Mouse (Mus musculus) hindbrain, embryonic 10.5 days (tissue): ENCODE measurements around the gene Gtf2f2. TPM values are rescaled to one million over a fixed set of nuclear protein-coding genes. Genes with fewer than 3 reads are reported as not detected.

ENCODE experiments used
- DNase-seq: peaks from one replicate; pipeline ENCODE4 v3.0.0-alpha.2; 2017; ENCODE audit warnings: low spot score
- H3K27ac ChIP-seq: fragments of 300-500 bp; sonication (generic); 2 replicates; pipeline ENCODE4 v1.5.1; 2016; ENCODE audit warnings: mild to moderate bottlenecking, moderate library complexity
- H3K27me3 ChIP-seq: fragments of 300-500 bp; sonication (generic); 2 replicates; pipeline ENCODE4 v1.6.1; 2016; ENCODE audit warnings: mild to moderate bottlenecking; ENCODE audit not compliant: poor library complexity, insufficient read depth, severe bottlenecking
- H3K36me3 ChIP-seq: fragments of 300-500 bp; sonication (generic); 2 replicates; pipeline ENCODE4 v1.6.1; 2016; ENCODE audit warnings: mild to moderate bottlenecking, moderate library complexity
- H3K4me1 ChIP-seq: fragments of 300-500 bp; sonication (generic); replicated peaks from 2 replicates; pipeline ENCODE4 v1.6.1; 2016; ENCODE audit warnings: mild to moderate bottlenecking
- H3K4me3 ChIP-seq: fragments of 300-500 bp; sonication (generic); 2 replicates; pipeline ENCODE4 v1.5.1; 2016; ENCODE audit warnings: mild to moderate bottlenecking, moderate library complexity
- H3K9me3 ChIP-seq: fragments of 300-500 bp; sonication (generic); 2 replicates; pipeline ENCODE4 v1.6.1; 2016; ENCODE audit warnings: mild to moderate bottlenecking, moderate library complexity
- WGBS: fragments of 180-500 bp; shearing (Covaris S2); methylation state at CpG from one replicate; pipeline ENCODE4 v1.1.7; 2016; 5-methylcytosine and 5-hydroxymethylcytosine counted together
- polyA plus RNA-seq: library from polyadenylated mRNA; unstranded; fragments of >200 nt; fragmentation: Nextera tagmentation; extraction: Ambion mirVana; gene quantifications from 2 replicates; pipeline ENCODE4 v1.2.1, GENCODE M21; 2016

The Gtf2f2 gene
- 47.8 and 56.1 TPM in 2 replicates for polyA plus RNA-seq

- no peaks in the 10 kb centered on the region for H3K27me3 ChIP-seq
- peak within 1 kb of the TSS; percentile 82 for H3K4me3 ChIP-seq
- WGBS, result under 1% methylated on average over 67 of the region's 67 CpGs
- H3K27ac ChIP-seq, result peak within 1 kb of the TSS; percentile 88
- H3K4me1 ChIP-seq, result peaks cover 21% of the 10 kb centered on the region
- peaks cover 14% of the 10 kb centered on the region for H3K36me3 ChIP-seq
- H3K9me3 ChIP-seq, result no peaks in the 10 kb centered on the region
- peak; percentile 96 for DNase-seq
These were observed at the start of gene Gtf2f2 for GRCm38 (mm10) chr14:76010102-76011061. Gene Gtf2f2, minus strand, starts transcription at chr14:76010865.

GRCm38 (mm10) chr14:76059441-76059840, 48.8 kb upstream of the Gtf2f2 start:
- 85% methylated on average over 5 of the region's 5 CpGs for WGBS
- Histone ChIP-seq H3K9me3 (no peaks in the 10 kb centered on the region), H3K36me3 (no peaks in the 10 kb centered on the region), H3K4me1 (no peaks in the 10 kb centered on the region), H3K4me3 (no peak overlapping the region), H3K27ac (no peak overlapping the region), H3K27me3 (no peaks in the 10 kb centered on the region)
- DNase-seq, result no peak

- H3K4me3 ChIP-seq, result no peak overlapping the region
- no peaks in the 10 kb centered on the region for H3K27me3 ChIP-seq
- H3K27ac ChIP-seq, result no peak overlapping the region
- no peaks in the 10 kb centered on the region for H3K4me1 ChIP-seq
- WGBS, result 85% methylated on average over 11 of the region's 11 CpGs
- no peaks in the 10 kb centered on the region for H3K36me3 ChIP-seq
- H3K9me3 ChIP-seq, result no peaks in the 10 kb centered on the region
- no peak for DNase-seq
These were observed 43.1 kb upstream of the Gtf2f2 start for GRCm38 (mm10) chr14:76053726-76054125.

GRCm38 (mm10) chr14:76051966-76052365, 41.3 kb upstream of the Gtf2f2 start:
- Histone ChIP-seq H3K27ac (no peak overlapping the region), H3K36me3 (no peaks in the 10 kb centered on the region), H3K4me1 (no peaks in the 10 kb centered on the region), H3K4me3 (no peak overlapping the region), H3K9me3 (no peaks in the 10 kb centered on the region), H3K27me3 (no peaks in the 10 kb centered on the region)
- 78% methylated on average over 7 of the region's 7 CpGs for WGBS
- DNase-seq, result no peak

- H3K4me3 ChIP-seq, result no peak overlapping the region
- H3K4me1 ChIP-seq, result peaks cover 7% of the 10 kb centered on the region
- H3K27me3 ChIP-seq, result no peaks in the 10 kb centered on the region
- no peaks in the 10 kb centered on the region for H3K36me3 ChIP-seq
- H3K27ac ChIP-seq, result no peak overlapping the region
- 65% methylated on average over 1 of the region's 1 CpGs for WGBS
- H3K9me3 ChIP-seq, result no peaks in the 10 kb centered on the region
- DNase-seq, result no peak
These were observed 35.1 kb upstream of the Gtf2f2 start for GRCm38 (mm10) chr14:76045767-76046166.

- Histone ChIP-seq H3K36me3 (no peaks in the 10 kb centered on the region), H3K27ac (no peak overlapping the region), H3K27me3 (no peaks in the 10 kb centered on the region), H3K4me3 (no peak overlapping the region), H3K4me1 (peaks cover 7% of the 10 kb centered on the region), H3K9me3 (no peaks in the 10 kb centered on the region)
- 48% methylated on average over 3 of the region's 3 CpGs for WGBS
- DNase-seq, result no peak
These were observed 33.5 kb upstream of the Gtf2f2 start for GRCm38 (mm10) chr14:76044164-76044557.

- H3K4me3 ChIP-seq, result no peak overlapping the region
- WGBS, result 84% methylated on average over 14 of the region's 14 CpGs
- DNase-seq, result no peak
- no peaks in the 10 kb centered on the region for H3K36me3 ChIP-seq
- H3K4me1 ChIP-seq, result peaks cover 7% of the 10 kb centered on the region
- H3K27ac ChIP-seq, result no peak overlapping the region
- no peaks in the 10 kb centered on the region for H3K27me3 ChIP-seq
- H3K9me3 ChIP-seq, result no peaks in the 10 kb centered on the region
These were observed 32.8 kb upstream of the Gtf2f2 start for GRCm38 (mm10) chr14:76043251-76044163.

- no peaks in the 10 kb centered on the region for H3K9me3 ChIP-seq
- peaks cover 3% of the 10 kb centered on the region; the same call in 1 of the 2 replicates for H3K27me3 ChIP-seq
- WGBS, result 13% methylated on average over 7 of the region's 7 CpGs
- peaks cover 44% of the 10 kb centered on the region for H3K4me1 ChIP-seq
- peak overlapping the region; percentile 24; the same call in 1 of the 2 replicates for H3K4me3 ChIP-seq
- H3K36me3 ChIP-seq, result no peaks in the 10 kb centered on the region
- DNase-seq, result peak; percentile 48
- H3K27ac ChIP-seq, result peak overlapping the region; percentile 78
These were observed 22.6 kb upstream of the Gtf2f2 start for GRCm38 (mm10) chr14:76033221-76033637.

GRCm38 (mm10) chr14:76032671-76033136, 22.0 kb upstream of the Gtf2f2 start:
- peaks cover 44% of the 10 kb centered on the region for H3K4me1 ChIP-seq
- peaks cover 3% of the 10 kb centered on the region; the same call in 1 of the 2 replicates for H3K27me3 ChIP-seq
- H3K4me3 ChIP-seq, result peak overlapping the region; percentile 24; the same call in 1 of the 2 replicates
- no peaks in the 10 kb centered on the region for H3K9me3 ChIP-seq
- H3K27ac ChIP-seq, result peak overlapping the region; percentile 82
- peak; percentile 20 for DNase-seq
- WGBS, result 43% methylated on average over 7 of the region's 7 CpGs
- no peaks in the 10 kb centered on the region for H3K36me3 ChIP-seq

- no peak overlapping the region for H3K4me3 ChIP-seq
- DNase-seq, result no peak
- peaks cover 3% of the 10 kb centered on the region; the same call in 1 of the 2 replicates for H3K27me3 ChIP-seq
- peak overlapping the region; percentile 46 for H3K27ac ChIP-seq
- H3K36me3 ChIP-seq, result no peaks in the 10 kb centered on the region
- peaks cover 44% of the 10 kb centered on the region for H3K4me1 ChIP-seq
- WGBS, result 71% methylated on average over 11 of the region's 11 CpGs
- H3K9me3 ChIP-seq, result no peaks in the 10 kb centered on the region
These were observed 20.6 kb upstream of the Gtf2f2 start for GRCm38 (mm10) chr14:76031117-76031842.

- H3K4me3 ChIP-seq, result no peak overlapping the region
- H3K9me3 ChIP-seq, result no peaks in the 10 kb centered on the region
- WGBS, result 93% methylated on average over 4 of the region's 4 CpGs
- no peaks in the 10 kb centered on the region for H3K36me3 ChIP-seq
- H3K27ac ChIP-seq, result no peak overlapping the region
- no peaks in the 10 kb centered on the region; the same call in 1 of the 2 replicates for H3K4me1 ChIP-seq
- H3K27me3 ChIP-seq, result no peaks in the 10 kb centered on the region
- no peak for DNase-seq
These were observed 14.0 kb upstream of the Gtf2f2 start for GRCm38 (mm10) chr14:76024641-76025040.
